Mouse (Mus musculus) lung, adult 18-20 months (tissue): ENCODE data around the gene Apobec3.
"Not testable (repeated sequence)": the region's sequence is repeated elsewhere in the genome, so short reads cannot be mapped to it uniquely, and the experiment has no call there.

Source experiments
- DNase-seq, 2 experiments: peaks; one replicate each; pipeline ENCODE4 v3.0.0; 2022; ENCODE audit warnings: mixed read lengths in 2 of 2

The Apobec3 gene

DNA sequence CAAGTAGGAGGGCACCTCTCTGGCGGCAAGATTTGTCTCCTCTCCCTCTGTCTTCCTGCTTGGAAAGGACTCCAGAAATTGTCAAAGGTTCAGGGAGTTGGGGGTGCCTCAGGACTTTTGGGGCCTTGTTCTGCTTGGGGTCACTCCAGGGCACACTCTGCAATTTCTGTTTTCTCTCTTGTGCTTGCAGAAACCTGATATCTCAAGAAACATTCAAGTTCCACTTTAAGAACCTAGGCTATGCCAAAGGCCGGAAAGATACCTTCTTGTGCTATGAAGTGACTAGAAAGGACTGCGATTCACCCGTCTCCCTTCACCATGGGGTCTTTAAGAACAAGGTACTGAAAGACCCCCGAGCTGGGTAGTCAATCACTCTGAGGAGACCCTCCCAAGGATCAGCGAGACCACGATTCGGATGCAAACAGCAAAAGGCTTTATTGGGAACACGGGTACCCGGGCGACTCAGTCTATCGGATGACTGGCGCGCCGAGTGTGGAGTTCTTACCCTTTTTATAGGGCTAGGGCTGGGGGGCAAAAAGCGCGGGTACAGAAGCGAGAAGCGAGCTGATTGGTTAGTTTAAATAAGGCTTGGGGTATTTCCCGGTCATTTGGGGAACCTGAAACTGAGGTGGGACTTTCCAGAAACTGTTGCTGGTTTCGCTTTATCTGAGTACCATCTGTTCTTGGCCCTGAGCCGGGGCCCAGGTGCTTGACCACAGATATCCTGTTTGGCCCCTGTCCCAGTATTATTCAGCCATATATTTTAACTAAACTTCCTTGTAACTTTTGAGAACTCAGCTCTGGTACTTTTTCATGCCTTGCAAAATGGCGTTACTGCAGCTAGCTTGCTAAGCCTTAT lies 4.0 kb downstream of the Apobec3 start:
- DNase-seq, result peak; percentile 48 to 54

DNA sequence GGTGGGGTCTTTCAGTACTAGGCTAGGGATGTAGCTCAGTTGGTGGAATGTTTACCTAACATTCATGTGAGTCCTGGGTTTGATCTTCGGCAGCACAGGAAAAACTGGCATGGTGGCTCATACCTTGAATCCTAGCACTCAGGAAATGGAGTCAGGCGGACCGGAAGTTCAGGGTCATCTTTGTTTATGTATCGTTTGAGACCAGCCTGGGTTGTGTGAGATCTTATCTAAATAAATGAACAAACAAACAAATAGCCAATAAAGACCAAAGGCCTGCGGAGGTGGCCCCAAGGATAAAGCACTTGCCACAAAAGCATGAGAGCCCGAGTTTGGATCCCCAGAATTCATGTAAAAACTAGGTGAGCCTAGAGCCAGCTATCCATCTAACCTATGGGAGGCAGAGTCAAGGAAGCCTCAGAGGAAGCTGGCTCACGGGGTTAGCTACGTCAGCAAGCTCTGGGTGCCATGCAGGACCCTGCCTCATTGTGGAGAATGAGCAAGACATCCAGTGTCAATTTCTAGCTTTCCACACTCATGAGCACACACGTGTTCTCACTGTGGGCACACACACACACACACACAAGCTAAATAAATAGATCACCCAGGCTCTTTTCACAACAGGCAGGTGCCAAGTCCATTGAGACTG lies 4.7 kb downstream of the Apobec3 start:
- DNase-seq, result no peak

DNA sequence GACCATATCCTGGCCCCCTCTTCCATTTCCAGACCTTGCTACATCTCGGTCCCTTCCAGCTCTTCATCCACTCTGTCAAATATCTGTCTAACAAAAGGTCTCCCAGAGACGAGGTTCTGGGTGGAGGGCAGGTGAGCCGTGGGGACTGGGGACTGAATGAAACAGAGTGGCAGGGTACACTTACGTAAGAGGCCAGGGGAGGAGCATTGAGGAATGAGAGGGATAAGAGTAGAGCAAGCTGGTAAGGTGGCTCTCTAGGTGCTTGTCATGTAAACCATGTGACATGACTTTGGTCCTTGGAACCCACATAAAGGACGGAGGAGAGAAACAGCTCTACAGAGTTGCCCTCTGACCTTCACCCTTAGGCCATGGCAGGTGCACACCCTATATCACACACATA lies 7.5 kb downstream of the Apobec3 start:
- peak; percentile 34 to 53 for DNase-seq

DNA sequence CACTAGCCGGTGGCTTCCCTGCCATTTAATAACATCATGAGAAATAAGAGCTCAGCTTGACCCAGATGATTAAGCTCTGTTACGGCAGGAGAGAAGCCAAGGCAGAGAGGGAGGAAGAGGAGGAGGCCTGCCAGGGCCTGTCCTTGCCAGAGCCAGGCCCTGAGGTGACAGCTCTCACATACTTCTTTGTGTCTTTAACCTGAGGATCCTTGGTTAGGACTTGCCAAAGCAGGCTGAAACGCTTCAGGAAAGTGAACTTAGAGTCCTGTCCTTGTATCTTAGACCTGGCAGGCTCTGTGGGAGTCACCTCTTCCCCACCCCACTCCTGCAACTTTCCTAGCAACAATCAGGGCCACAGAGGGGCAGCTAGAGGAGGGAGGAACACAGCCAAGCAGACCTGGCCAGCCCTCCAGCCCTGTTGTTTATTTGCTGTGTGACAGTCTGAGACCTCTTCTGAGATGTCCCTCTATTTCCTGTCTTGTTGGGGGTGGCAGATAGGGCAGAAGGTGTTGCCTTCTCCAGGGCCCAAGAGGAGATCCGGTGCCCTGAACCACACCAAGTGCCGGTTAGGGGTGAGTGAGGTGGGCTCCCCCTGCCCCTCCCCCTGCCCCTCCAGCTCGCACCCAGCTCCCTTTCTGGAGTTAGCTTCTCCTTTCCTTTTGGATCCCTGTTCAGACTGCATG lies 8.5 kb downstream of the Apobec3 start:
- peak in 1 of 2 experiments; percentile 4 for DNase-seq

DNA sequence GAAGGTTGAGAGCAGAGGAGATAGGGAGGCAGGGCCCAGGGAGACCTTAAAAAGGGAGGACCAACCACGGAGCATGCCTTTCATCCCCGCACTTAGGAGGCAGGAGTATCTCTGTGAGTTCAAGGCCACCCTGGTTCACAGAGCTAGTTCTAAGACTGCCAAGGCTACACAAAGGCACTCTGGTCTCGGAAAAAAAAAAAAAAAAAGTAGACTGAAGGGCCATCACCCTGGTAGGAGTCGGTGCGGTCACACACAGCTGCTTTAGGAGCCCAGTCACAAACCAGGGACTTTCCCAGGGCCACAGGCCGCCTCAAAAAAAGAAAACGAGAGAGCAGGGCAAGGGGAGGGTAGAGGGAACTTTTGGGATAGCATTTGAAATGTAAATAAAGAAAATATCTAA lies 9.3 kb downstream of the Apobec3 start:
- no peak for DNase-seq

DNA sequence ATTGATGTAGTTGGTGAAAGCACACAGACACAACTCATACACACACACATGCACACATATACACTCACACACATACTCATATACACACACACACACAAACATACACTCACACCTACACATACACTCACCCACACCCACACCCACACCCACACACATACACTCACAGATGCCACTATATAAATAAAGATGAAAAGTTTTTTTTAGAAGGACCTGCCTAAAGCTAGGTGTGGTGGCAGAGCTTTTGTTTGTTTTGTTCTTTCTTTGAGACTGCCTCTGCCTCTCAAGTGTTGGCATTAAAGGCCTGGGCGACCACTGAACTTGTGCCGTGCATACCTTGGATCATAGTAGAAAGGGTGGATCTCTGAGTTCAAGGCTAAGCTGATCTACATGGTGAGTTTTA lies 9.9 kb downstream of the Apobec3 start:
- DNase-seq, result no peak

DNA sequence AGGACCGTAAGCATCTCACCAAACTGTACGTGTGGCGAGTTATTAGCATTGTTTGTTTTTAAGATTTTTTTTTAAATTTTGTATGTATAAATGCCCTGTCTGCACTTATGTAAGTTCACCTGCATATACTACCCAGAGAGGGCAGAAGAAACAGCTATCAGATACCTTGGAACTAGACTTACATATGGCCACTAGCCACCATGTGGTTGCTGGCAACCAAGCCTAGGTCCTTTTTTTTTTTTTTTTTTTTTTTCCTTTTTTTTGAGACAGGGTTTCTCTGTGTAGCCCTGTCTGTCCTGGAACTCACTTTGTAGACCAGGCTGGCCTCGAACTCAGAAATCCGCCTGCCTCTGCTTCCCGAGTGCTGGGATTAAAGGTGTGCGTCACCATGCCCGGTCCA lies 11.6 kb downstream of the Apobec3 start:
- DNase-seq, result not testable (repeated sequence)

DNA sequence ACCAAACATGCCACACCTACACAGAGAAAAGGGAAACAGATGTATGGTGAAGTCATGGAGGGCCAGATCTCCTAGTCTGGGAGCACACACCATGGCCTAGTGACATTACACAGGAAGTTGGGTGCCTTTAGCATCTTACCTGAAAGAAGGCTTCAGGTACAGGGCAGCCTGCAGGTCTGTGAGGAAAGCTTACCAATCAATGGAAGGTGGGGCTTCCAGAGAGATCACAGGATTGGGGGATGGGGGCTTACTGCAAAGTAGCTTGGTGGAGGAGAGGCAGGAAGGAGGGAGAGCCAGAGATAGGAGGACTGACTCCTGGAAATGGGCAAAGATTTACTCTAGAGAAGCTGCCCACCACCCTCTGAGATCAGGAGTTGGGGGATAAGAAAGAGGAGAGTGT lies 12.5 kb downstream of the Apobec3 start:
- no peak for DNase-seq

DNA sequence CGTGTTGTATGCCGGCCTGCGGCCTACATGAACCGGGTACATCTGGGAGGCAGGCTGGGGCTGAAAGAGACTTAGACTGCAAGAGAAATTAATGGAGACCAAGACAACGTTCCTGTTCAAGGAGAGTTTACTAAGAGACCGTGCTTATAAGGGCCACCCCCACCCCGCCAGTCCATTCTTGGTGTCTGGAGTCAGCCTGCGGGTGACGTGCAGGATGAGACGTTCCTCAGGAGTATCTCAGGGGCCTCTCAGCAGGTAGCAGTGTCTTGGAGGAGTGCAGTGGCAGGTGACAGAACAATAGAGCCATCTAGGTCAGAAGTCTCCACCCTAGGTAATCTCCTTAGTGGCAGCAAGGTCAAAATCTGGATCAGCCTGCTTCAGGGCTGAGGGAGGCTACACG lies 13.2 kb downstream of the Apobec3 start:
- not testable (repeated sequence) for DNase-seq

DNA sequence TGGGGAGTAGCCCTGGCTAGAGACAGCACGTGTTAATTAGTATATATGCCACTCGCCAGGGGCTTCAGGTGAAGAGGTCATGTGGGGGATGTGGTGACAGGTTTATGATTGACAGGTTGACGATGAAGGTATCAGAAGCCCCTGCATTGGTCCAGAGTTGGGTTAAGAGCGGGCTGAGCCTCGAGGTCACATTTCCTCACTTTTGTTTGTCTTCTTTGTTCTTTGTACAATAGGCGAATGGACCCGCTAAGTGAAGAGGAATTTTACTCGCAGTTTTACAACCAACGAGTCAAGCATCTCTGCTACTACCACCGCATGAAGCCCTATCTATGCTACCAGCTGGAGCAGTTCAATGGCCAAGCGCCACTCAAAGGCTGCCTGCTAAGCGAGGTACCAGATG lies 13.8 kb downstream of the Apobec3 start:
- no peak for DNase-seq

DNA sequence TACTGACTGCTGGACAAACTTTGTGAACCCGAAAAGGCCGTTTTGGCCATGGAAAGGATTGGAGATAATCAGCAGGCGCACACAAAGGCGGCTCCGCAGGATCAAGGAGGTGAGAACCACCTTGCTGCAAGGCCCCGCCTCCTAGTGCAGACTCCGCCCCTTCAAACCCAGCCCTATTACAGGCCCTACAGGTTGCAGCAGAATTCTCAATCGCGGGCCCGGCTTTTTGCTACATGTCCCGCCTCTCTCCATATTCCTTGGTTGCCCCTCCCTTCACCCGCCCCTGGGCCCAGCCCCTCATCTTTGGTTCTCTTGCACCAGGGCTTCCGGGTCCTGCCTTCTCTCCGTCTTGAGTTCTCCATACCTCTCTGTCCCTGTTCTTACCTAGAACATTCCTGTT lies 15.4 kb downstream of the Apobec3 start:
- DNase-seq, result no peak

DNA sequence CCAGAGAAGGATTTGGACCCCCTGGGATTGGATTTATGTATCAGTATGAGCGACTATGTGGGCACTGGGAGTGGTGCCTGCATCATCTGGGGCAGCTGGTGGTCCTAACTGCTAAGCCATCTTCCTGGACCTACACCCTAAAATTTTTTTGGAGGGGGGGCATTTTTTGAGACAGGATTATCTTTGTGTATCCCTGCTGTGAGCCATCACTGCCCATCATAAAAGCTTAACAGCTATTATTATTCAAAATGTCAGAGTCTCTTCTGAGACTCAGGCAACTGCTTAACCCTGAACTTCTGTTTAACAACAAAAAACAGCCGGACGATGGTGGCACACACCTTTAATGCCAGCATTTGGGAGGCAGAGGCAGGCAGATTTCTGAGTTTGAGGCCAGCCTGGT lies 17.5 kb downstream of the Apobec3 start:
- DNase-seq, result not testable (repeated sequence)

DNA sequence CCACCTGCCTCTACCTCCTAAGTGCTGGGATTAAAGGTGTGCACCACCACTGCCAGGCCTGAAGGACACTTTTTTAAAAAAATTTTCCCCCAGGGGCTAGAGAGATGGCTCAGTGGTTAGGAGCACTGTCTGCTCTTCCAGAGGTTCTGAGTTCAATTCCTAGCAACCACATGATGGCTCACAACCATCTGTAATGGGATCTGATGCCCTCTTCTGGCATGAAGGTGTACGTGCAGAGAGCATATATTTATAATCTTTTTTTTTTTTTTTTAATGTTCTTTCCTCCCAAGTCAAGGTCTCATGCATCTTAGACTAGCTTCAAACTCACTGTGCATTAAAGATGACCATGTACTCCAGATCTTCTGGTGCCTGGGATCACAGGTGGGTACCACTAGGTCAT lies 19.4 kb downstream of the Apobec3 start:
- not testable (repeated sequence) for DNase-seq

DNA sequence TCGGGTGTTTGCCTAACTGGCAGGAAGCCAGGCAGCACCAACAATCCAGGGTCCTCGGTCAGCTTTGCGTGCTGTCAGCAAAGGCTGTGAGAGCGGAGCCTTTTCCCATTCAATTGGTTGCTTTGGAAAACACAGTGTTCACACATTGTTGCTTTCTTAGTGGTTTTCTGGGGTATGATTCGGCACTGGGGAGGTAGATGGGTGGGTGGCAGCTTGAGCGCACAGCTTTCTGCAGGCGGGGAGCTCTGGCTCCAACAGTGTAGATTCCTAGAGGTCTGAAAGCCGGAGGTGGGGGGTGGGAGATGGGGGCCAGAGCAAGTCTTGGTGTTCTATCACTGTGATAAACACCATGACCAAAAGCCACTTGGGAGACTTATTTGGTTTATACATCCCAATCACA lies 19.9 kb downstream of the Apobec3 start:
- no peak for DNase-seq

DNA sequence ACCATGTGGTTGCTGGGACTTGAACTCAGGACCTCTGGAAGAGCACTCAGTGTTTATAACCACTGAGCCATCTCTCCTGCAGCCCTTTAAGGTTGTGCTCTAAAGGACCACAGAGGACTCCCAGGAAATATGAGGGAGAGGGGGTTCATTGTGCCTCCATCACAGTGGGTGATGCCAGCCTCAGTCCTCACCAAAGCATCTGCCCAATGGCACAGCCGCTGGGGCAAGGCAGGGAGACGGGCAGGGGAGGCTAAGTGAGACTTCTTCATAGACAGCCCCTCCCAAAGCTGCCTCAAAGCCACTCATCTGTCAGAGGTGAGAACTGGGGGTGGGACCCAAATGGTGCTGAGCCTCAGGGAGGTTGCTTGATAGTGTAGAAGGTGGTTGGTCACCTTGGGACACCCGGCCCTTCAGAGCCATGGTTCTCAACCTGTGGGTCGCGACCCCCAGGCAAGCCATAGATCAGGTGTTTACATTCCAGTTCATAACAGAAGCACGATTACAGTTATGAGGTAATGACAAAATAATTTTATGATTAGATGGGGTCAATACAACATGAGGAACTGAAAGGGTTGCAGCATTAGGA lies 22.4 kb downstream of the Apobec3 start:
- no peak for DNase-seq

DNA sequence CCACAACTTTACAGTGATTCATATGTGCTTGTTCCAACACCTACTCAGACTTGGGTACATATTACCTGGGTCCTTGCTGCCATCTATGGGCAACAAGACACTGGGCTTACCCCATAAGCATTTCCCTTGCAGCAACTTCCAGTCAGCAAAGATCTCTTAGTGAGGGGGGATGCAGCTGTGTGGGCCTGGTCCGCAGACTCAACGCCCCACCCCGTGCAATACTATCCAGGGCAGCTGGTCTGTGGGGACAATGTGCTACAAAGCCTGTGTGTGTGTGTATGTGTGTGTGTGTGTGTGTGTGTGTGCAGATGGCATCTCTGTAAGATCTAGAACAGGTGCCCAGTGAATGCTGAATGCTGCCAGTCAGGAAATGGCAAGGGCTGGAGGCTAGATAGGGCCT lies 22.9 kb downstream of the Apobec3 start:
- no peak for DNase-seq

DNA sequence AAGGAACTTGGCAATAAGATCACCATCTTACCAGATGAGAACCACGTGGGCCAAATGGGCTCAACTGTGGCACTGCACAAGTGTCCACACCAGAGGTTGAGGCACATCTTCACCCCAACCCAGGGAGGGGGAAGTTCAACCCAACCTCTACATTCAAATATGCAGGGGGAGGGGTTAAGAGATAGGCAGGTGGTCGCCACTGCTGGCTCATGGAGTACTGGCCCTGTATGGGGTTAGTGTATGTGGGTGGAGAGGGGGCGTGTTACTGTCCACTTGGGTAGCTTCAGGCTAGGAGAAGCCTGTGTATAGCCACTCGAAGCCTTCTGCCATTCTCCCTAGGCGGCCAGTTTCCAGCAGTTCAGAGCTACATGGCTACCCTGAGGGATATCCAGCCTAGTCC lies 24.7 kb downstream of the Apobec3 start:
- DNase-seq, result no peak

DNA sequence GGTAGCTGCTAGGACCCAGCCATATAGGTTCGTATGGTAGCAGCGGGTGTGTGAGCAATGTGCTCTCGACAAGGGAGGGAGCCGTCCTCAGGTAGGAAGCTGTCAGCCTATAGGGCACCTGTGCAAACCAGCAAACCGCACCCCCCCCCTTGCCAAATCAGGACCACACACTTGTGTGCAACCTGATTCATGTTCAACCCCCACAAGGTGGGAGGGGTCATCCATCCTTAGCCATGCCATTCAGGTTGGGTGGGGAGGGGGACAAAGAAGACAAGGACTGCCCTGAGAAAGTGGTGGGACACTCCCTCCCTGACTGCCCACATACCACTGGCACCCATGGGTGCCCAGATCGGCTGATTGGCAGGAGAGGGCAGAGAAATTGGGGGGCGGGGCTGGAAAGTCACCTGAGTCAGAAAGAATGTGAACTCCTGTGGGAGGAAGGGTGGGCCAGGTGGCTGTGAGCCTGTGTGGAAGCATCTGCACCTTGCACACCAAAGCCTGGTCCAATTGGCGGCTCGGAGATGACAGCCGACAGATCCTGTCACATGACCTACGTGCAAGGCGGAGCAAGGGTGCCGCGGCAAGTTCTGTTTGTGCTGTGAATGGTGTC lies 25.8 kb downstream of the Apobec3 start:
- no peak for DNase-seq

DNA sequence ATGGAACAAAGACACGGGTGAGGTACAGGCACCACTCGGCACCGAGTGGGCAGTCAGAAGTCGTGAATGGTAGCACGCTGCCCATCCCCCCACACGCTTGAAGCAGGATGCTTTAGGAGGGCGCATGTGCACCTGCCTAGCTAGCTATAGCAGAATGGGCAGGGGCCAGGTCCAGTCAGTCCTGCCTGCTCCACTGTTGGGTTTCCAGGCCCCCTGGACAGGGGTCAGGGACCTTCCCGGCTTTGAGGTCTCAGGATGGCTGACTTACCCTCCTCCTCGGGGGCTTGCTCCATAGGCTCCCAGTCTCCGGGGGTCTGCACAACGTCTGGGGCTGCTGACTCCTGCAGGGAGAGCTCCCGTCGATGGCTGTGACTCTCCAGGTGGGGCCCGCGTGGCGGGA lies 27.0 kb downstream of the Apobec3 start:
- no peak for DNase-seq

DNA sequence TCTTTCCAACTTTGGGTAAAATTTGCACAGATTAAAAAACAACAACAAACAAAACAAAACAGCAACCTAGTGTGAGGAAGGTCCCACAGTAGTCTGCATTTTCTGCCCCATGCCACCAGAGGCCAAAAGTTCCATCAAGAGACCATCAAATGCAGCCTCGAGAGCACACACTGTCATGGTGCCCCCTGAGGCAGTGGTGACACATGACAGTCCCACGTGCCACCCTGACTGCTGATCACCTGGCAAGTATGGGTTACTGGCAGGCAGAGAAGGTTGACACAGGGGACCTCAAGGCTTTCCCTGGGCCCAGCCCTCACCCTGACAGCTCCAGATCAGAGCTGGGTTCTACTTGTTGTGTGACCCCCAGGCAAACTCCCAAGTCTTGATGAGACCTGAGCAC lies 28.3 kb downstream of the Apobec3 start:
- DNase-seq, result no peak

DNA sequence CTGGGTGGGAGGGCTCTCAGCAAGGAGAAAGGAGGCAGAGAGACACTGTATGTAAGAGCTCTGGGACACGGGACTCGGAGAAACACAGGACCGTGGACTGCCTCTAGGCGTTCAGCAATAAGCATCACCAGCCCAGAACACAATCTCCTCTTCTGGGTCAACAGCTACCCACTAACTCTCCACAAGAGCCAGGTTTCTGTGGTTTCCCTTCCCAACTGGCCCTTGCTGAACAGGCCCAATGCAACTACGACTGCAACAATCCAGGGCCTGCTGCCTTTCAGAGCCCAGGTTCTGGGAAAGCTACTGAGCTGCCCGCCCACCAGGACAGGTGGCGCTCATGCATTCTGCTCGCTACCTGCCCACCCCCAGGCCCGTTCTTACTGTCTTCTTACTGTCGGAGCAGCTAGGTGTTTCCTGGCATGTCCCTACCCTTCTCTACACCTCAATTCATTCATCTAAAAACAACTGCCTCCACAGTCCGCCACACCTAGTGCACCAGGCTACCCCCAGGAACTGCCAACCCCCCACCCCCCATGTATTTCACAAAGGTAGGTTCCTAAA lies 35.5 kb downstream of the Apobec3 start:
- no peak for DNase-seq

DNA sequence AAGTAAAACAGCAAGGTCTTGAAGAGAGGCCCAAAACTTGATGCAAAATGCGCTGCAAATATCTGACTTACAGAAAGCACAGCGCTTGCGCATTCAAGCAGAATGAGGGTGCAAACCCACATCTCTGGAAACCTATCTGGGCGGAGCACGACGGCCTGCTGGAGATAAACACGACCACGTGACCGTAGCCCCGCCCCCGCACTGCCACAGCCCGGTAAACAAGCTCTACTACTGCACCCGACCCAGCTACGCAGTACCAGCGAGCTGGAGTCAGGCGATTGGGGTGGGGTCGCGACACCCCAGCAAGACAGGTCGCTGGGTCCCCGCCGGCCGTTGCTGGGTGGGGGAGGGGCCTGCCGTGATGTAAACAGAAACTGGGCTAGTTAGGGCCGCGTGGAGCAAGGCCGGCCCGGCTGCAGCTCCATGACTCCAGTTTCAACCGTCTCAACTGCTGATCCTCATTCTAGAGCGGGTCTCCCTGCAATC lies 36.2 kb downstream of the Apobec3 start:
- DNase-seq, result peak; percentile 97

DNA sequence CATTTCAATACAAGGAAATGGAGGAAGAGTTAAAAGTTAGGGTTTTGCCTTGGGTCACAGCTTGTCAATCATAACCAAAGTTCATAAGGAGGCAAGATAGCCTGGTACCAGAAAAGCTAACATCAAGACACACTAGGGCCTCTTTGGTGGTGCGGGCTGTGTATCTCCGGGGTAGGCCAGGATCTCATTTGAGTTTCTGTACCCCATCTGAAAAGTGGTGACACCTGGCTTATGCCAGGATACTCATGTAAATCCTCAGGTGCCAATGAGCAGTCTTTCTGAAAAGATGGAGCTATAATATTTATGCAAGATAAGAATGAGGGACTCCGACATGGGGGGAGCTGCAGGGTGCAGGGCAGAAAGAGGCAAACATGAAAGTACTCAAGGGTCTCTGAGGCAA lies 36.9 kb downstream of the Apobec3 start:
- DNase-seq, result no peak
